ENCODE assay signal across 26 mouse cellular contexts in genomic region chr8:9865150-9865549, GRCm38 (mm10). TPM values are rescaled to one million over a fixed set of nuclear protein-coding genes. Genes with fewer than 3 reads are reported as not detected.
A peak's percentile ranks its signal among the peaks of the same experiment; 100 is the strongest.
DNase-seq lines count a peak whose midpoint lies in the region; ATAC-seq lines count a peak whose summit lies in the region.
"Had no signal": no experiment of that assay in that cellular context is flagged by ENCODE, and none has a peak within 500 bp of the region (broad histone marks: within the 10 kb centered on the region; RNA-seq: fewer than 3 reads in every experiment).

No protein-coding gene starts in this region.

- DNase-seq in brain, adult 2 months (ENCODE audit: low read depth, low spot score): peak; percentile 77
- DNase-seq in left cerebral cortex, postnatal 10 days (ENCODE audit: extremely low spot score in 1 of 2, low spot score in 2 of 2): peak; percentile 28 to 32
- peak; percentile 27 for DNase-seq in right cerebral cortex, postnatal 14 days
- DNase-seq in lung, postnatal 10 days: no peak
- DNase-seq in natural killer cell, adult 2 months (ENCODE audit: low spot score in 2 of 2): no peak
- DNase-seq in ovary, postnatal 10 days (ENCODE audit: low spot score): no peak
- DNase-seq: adrenal gland, adult 2 months; cerebellum, adult 18-20 months; cerebellum, postnatal 14 days; gastrocnemius, postnatal 36 days; heart, postnatal 36 days; kidney, adult 18-20 months; kidney, postnatal 14 days; liver, embryonic 13.5 days; lung, embryonic 14.5 days; lung, postnatal 4 days; thymus, postnatal 25 days had no signal

- intact Hi-C loops in left cerebral cortex, postnatal 10 days (cut with DNase I): no loop called here

- ATAC-seq in frontal cortex, adult (ENCODE audit: low TSS enrichment): peak; percentile 97
- ATAC-seq: forebrain, embryonic 13.5 days; inflammation-experienced regulatory T-cells, adult 6 months; midbrain, embryonic 15.5 days had no signal

RNA-seq across cellular contexts. Expression of gene Gm10217, which starts 1.1 kb away (rescaled TPM):
- total RNA-seq in left cerebral cortex, postnatal 10 days (2021): not detected
- total RNA-seq: adrenal gland, adult 2 months; gastrocnemius, postnatal 36 days; heart, adult 8-10 months; heart, postnatal 36 days; layer of hippocampus, adult 2 months; left cerebral cortex, adult 2 months; megakaryocyte-erythroid progenitor cell, adult 5-6 weeks; MEL had no signal

Comparison
In these comparisons a context has a peak if more than half of its experiments do, and no peak if none do; other contexts are left out.
1. DNase-seq: peak in brain, adult 2 months (single experiment), left cerebral cortex, postnatal 10 days (2 of 2) and right cerebral cortex, postnatal 14 days (single experiment); none in lung, postnatal 10 days (single experiment), natural killer cell, adult 2 months (0 of 2) and ovary, postnatal 10 days (single experiment).